Mouse (Mus musculus): ENCODE results near the gene Atp6ap1. TPM values are rescaled to one million over a fixed set of nuclear protein-coding genes. Genes with fewer than 3 reads are reported as not detected.

Gene Atp6ap1
- total RNA-seq (2021) = 100 to 1,000 TPM; 135 to 140 TPM
- long read RNA-seq, experiment 1, transcript Atp6ap1-201 (10 exons, 2,189 nt) = major isoform, 81 of 93 reads
- long read RNA-seq, experiment 1, partial matches to known transcripts = 2 of 93 reads
- long read RNA-seq, experiment 1, other reads (novel, unspliced or antisense) = 9 of 93 reads
- long read RNA-seq, experiment 2, transcript Atp6ap1-201 (10 exons, 2,189 nt) = major isoform, 160 of 192 reads
- long read RNA-seq, experiment 2, partial matches to known transcripts = 8 of 192 reads
- long read RNA-seq, experiment 2, other reads (novel, unspliced or antisense) = 24 of 192 reads

GRCm38 (mm10) chrX:74296538-74297448 lies at the start of gene Atp6ap1:
Gene Atp6ap1, plus strand, starts transcription at chrX:74297097.
- DNase-seq (ENCODE audit: low spot score in 2 of 2) = peak; percentile 62 to 83

GRCm38 (mm10) chrX:74248651-74249050 lies 48.2 kb upstream of the Atp6ap1 start:
- no peak for DNase-seq (ENCODE audit: low spot score in 2 of 2)

GRCm38 (mm10) chrX:74249615-74250014 lies 47.3 kb upstream of the Atp6ap1 start, which contains the start of gene Flna:
Gene Flna, minus strand, starts transcription at chrX:74249820.
- peak in 1 of 2 experiments; percentile 30 for DNase-seq (ENCODE audit: low spot score in 2 of 2)

- DNase-seq (ENCODE audit: low spot score in 2 of 2) = peak; percentile 49 to 61
Measured at GRCm38 (mm10) chrX:74254153-74254887, 42.6 kb upstream of the Atp6ap1 start, which contains the start of gene Emd. Gene Emd, plus strand, starts transcription at chrX:74254687.

GRCm38 (mm10) chrX:74254888-74255565 lies 41.9 kb upstream of the Atp6ap1 start:
- no peak for DNase-seq (ENCODE audit: low spot score in 2 of 2)

- DNase-seq (ENCODE audit: low spot score in 2 of 2) = no peak
Measured at GRCm38 (mm10) chrX:74257746-74258145, 39.2 kb upstream of the Atp6ap1 start.

- no peak for DNase-seq (ENCODE audit: low spot score in 2 of 2)
Measured at GRCm38 (mm10) chrX:74269736-74270061, 27.2 kb upstream of the Atp6ap1 start.

GRCm38 (mm10) chrX:74270062-74270901 lies 26.6 kb upstream of the Atp6ap1 start, which contains the start of gene Rpl10:
Gene Rpl10, plus strand, starts transcription at chrX:74270812.
- DNase-seq (ENCODE audit: low spot score in 2 of 2) = peak in 1 of 2 experiments; percentile 68

- peak in 1 of 2 experiments; percentile 4 for DNase-seq (ENCODE audit: low spot score in 2 of 2)
Measured at GRCm38 (mm10) chrX:74270902-74271551, 25.9 kb upstream of the Atp6ap1 start.

GRCm38 (mm10) chrX:74273422-74274322 lies 23.2 kb upstream of the Atp6ap1 start:
- DNase-seq (ENCODE audit: low spot score in 2 of 2) = no peak

- DNase-seq (ENCODE audit: low spot score in 2 of 2) = no peak
Measured at GRCm38 (mm10) chrX:74277916-74278315, 19.0 kb upstream of the Atp6ap1 start.

- DNase-seq (ENCODE audit: low spot score in 2 of 2) = peak in 1 of 2 experiments; percentile 24
Measured at GRCm38 (mm10) chrX:74281041-74281731, 15.7 kb upstream of the Atp6ap1 start.

GRCm38 (mm10) chrX:74281732-74282394 lies 15.0 kb upstream of the Atp6ap1 start, which contains the start of the genes Taz and Dnase1l1:
Gene Taz, plus strand, starts transcription at chrX:74281912.
Gene Dnase1l1, minus strand, starts transcription at chrX:74282337.
- DNase-seq (ENCODE audit: low spot score in 2 of 2) = peak in 1 of 2 experiments; percentile 43

GRCm38 (mm10) chrX:74282395-74283091 lies 14.4 kb upstream of the Atp6ap1 start:
- DNase-seq (ENCODE audit: low spot score in 2 of 2) = peak; percentile 38 to 52

GRCm38 (mm10) chrX:74283092-74283437 lies 13.8 kb upstream of the Atp6ap1 start:
- no peak for DNase-seq (ENCODE audit: low spot score in 2 of 2)

GRCm38 (mm10) chrX:74293431-74293830 lies 3.5 kb upstream of the Atp6ap1 start:
- DNase-seq (ENCODE audit: low spot score in 2 of 2) = no peak

Measured in adrenal gland, postnatal 4 days (tissue).